Comparison of ENCODE assay signal across 39 mouse cellular contexts in genomic region chr11:107936929-107937328, GRCm38 (mm10). TPM values are rescaled to one million over a fixed set of nuclear protein-coding genes. Genes with fewer than 3 reads are reported as not detected.
"Had no signal": no experiment of that assay in that cellular context is flagged by ENCODE, and none has a peak within 500 bp of the region (broad histone marks: within the 10 kb centered on the region; RNA-seq: fewer than 3 reads in every experiment).

No protein-coding gene starts in this region.

- H3K27ac ChIP-seq: heart, embryonic 10.5 days; heart, embryonic 13.5 days; heart, embryonic 15.5 days; hindbrain, embryonic 10.5 days; hindbrain, embryonic 12.5 days; hindbrain, embryonic 13.5 days; hindbrain, embryonic 14.5 days; hindbrain, embryonic 15.5 days; hindbrain, postnatal 0 days; intestine, embryonic 15.5 days; kidney, embryonic 15.5 days; kidney, postnatal 0 days; layer of hippocampus, adult 2 months; left cerebral cortex, adult 2 months had no signal

- H3K9ac ChIP-seq: heart, embryonic 12.5 days; heart, embryonic 13.5 days; heart, embryonic 15.5 days; hindbrain, embryonic 12.5 days; hindbrain, embryonic 13.5 days; hindbrain, embryonic 14.5 days; hindbrain, embryonic 15.5 days; intestine, embryonic 15.5 days; kidney, embryonic 15.5 days had no signal

- H3K27me3 ChIP-seq: heart, embryonic 12.5 days; heart, embryonic 13.5 days; heart, embryonic 15.5 days; hindbrain, embryonic 12.5 days; hindbrain, embryonic 13.5 days; hindbrain, embryonic 15.5 days; intestine, embryonic 15.5 days; kidney, embryonic 15.5 days had no signal

- DNase-seq: heart, postnatal 10 days; heart, postnatal 14 days; heart, postnatal 36 days; heart, postnatal 4 days; kidney, adult 11 months; kidney, adult 18-20 months; kidney, adult 2 months; kidney, adult 8-10 months; kidney, adult 9 months; kidney, postnatal 10 days; kidney, postnatal 14 days; kidney, postnatal 25 days; kidney, postnatal 36 days; kidney, postnatal 4 days; layer of hippocampus, adult 9-11 months; layer of hippocampus, postnatal 36 days had no signal

- H3K4me3 ChIP-seq: heart, embryonic 10.5 days; heart, embryonic 12.5 days; heart, embryonic 13.5 days; heart, embryonic 15.5 days; hindbrain, embryonic 10.5 days; hindbrain, embryonic 12.5 days; hindbrain, embryonic 13.5 days; hindbrain, embryonic 15.5 days; intestine, embryonic 15.5 days; kidney, embryonic 15.5 days; layer of hippocampus, adult 2 months; left cerebral cortex, adult 2 months had no signal

- H3K9me3 ChIP-seq: hindbrain, embryonic 13.5 days; hindbrain, embryonic 15.5 days; intestine, embryonic 15.5 days had no signal

- H3K4me2 ChIP-seq: heart, embryonic 11.5 days; heart, embryonic 12.5 days; heart, embryonic 13.5 days; heart, embryonic 15.5 days; hindbrain, embryonic 12.5 days; hindbrain, embryonic 13.5 days; hindbrain, embryonic 14.5 days; hindbrain, embryonic 15.5 days; intestine, embryonic 15.5 days; kidney, embryonic 15.5 days had no signal

- ATAC-seq: hindbrain, embryonic 16.5 days; hindbrain, postnatal 0 days; inflammation-experienced regulatory T-cells, adult 6 months; intestine, embryonic 15.5 days; intestine, embryonic 16.5 days; intestine, postnatal 0 days had no signal

- H3K36me3 ChIP-seq: hindbrain, embryonic 10.5 days had no signal

- H3K4me1 ChIP-seq: heart, embryonic 12.5 days; heart, embryonic 13.5 days; heart, embryonic 15.5 days; hindbrain, embryonic 10.5 days; hindbrain, embryonic 12.5 days; hindbrain, embryonic 13.5 days; hindbrain, embryonic 15.5 days; intestine, embryonic 15.5 days; kidney, embryonic 15.5 days had no signal

RNA-seq across cellular contexts. Expression of gene Cacng5, which starts 22.1 kb away (rescaled TPM):
- total RNA-seq: hematopoietic stem cell, adult 5-6 weeks had no signal
- polyA plus RNA-seq: heart, embryonic 11.5 days; heart, embryonic 12.5 days; heart, postnatal 0 days; inflammation-experienced regulatory T-cells, adult 6 months; kidney, embryonic 14.5 days had no signal
